Mouse (Mus musculus) ES-E14 (cell line): ENCODE data around the gene Sar1b.
A peak's percentile ranks its signal among the peaks of the same experiment; 100 is the strongest.

Experiments used
- CHD2 ChIP-seq: IDR thresholded peaks from 2 replicates; pipeline ENCODE4 v1.6.1; 2014; ENCODE audit warnings: mild to moderate bottlenecking, low read depth, low read length, inconsistent platforms
- HCFC1 ChIP-seq: IDR thresholded peaks from 2 replicates; pipeline ENCODE4 v1.6.1; 2012; ENCODE audit warnings: low read length, inconsistent platforms, borderline replicate concordance; ENCODE audit not compliant: insufficient read depth
- MAFK ChIP-seq: IDR thresholded peaks from 2 replicates; pipeline ENCODE4 v1.6.1; 2014; ENCODE audit warnings: mild to moderate bottlenecking, low read depth, low read length, inconsistent platforms; ENCODE audit not compliant: insufficient read depth
- ZC3H11A ChIP-seq: IDR thresholded peaks from 2 replicates; pipeline ENCODE4 v1.6.1; 2012; ENCODE audit warnings: low read depth, mild to moderate bottlenecking, inconsistent platforms, low read length, borderline replicate concordance
- ZNF384 ChIP-seq: IDR thresholded peaks from 2 replicates; pipeline ENCODE4 v1.6.1; 2012; ENCODE audit warnings: low read depth, low read length, inconsistent platforms

DNA sequence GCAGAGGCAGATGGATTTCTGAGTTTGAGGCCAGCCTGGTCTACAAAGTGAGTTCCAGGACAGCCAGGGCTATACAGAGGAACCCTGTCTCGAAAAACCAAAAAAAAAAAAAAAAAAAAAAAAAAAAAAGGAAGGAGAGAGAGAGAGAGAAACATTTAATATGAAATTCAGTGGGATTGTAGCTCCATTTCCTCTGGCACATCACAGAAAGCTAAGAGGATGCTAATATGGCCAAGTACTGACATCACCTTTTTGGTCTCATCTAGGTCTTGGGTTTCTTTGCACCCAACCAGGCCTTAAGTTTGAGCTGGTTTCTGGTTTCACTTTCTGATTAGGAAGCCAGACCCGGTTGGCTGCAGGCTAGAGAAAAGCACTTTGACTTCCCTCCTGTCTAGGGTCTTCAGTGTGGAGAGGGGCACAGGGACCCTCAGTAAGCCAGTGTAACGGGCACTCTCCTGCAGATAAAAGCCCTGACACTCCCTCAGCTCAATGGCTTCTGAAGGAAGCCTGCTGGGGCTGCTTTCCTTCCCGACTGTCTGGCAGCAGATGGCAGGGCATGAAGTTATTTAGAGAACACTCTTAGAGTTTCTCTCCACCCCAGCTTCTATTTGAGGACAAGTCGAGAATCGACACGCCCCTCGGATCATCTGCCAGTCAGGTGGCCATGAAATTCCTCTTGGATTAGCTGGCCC, 37.3 kb downstream of the Sar1b start:
- TF ChIP-seq ZNF384 = peak; percentile 45; the same call in 1 of the 2 replicates
- TF ChIP-seq HCFC1 = no peak
- TF ChIP-seq CHD2 = no peak
- no peak for TF ChIP-seq ZC3H11A
- TF ChIP-seq MAFK = no peak
